Mouse (Mus musculus) heart, adult 2 months (tissue): ENCODE measurements around the gene Mustn1.

ENCODE experiments used
- CTCF ChIP-seq: fragments of 200-600 bp; IDR thresholded peaks from 2 replicates; pipeline ENCODE4 v1.8.1; 2022; ENCODE audit warnings: antibody characterized with exemption, mild to moderate bottlenecking, moderate library complexity
- EP300 ChIP-seq: fragments of 200-500 bp; IDR thresholded peaks from 2 replicates; pipeline ENCODE4 v1.6.1; 2011; ENCODE audit warnings: low read depth, low read length, control low read depth; ENCODE audit not compliant: insufficient read depth
- POLR2A ChIP-seq: fragments of 200-500 bp; IDR thresholded peaks from 2 replicates; pipeline ENCODE4 v1.6.1; 2011; ENCODE audit warnings: mild to moderate bottlenecking, low read depth, low read length, control low read depth; ENCODE audit not compliant: insufficient read depth

DNA sequence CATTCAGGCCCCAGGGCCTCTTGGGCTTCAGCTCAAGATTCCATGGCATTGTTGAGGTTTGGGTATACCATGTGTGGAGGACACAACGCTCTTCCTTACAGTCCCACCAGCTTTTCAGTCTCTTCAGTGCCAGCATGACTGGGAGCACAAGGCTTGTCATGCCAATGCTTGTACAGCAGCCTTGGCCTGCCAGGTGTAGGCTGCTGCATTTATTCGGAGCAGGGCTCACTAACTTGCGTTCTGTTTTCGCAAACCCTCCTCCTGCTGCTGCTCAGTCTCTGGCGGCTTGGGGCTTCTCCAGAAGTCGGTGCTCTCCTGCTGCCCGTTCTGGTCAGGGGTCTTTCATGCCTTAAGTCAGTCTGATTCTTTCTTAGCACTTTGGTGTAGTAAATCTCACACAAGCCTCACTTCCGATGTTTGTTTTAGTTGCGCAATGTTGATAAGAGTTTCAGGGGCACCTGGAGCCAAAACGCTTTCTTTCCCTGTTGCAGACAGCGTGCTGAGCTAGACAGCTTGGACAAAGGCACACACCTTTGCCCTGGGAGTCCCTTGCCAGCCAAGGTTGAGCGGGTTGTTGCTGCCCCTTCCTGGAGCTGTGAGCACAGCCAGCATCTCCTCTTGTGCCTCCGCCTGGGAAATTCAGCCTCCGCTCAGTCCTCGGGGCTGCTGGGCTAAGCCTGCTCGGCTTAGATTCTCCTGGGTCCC is 17.4 kb upstream of the Mustn1 start:
- TF ChIP-seq POLR2A (no peak), EP300 (no peak), CTCF (no peak)
